Mouse (Mus musculus) heart, adult 10 weeks (tissue): Measurements from ENCODE around the gene Wbp2. TPM values are rescaled to one million over a fixed set of nuclear protein-coding genes. Genes with fewer than 3 reads are reported as not detected.

Source experiments
- polyA plus RNA-seq: library from polyadenylated mRNA; stranded (reverse); fragments of 350-450 nt; fragmentation: Illumina TruSeq; extraction: RNeasy Lipid Tissue Mini Kit (QIAGEN cat#74804); gene quantifications from one replicate; pipeline ENCODE4 v1.2.3, GENCODE M21; 2014; ENCODE audit warnings: low read depth, low replicate concordance

Wbp2 gene
- polyA plus RNA-seq, result 108 TPM

GRCm38 (mm10) chr11:116086258-116087193 is at the start of gene Wbp2:
TSS of gene Wbp2 (minus strand) at chr11:116086995.

GRCm38 (mm10) chr11:116130488-116131205 is 43.9 kb upstream of the Wbp2 start, which contains the start of gene Trim65:
TSS of gene Trim65 (minus strand) at chr11:116131128.

GRCm38 (mm10) chr11:116127156-116127980 is 40.6 kb upstream of the Wbp2 start, which contains the start of gene Trim47:
TSS of gene Trim47 (minus strand) at chr11:116127210.

GRCm38 (mm10) chr11:116077446-116078204 is 9.2 kb downstream of the Wbp2 start, which contains the start of gene Unc13d:
TSS of gene Unc13d (minus strand) at chr11:116077961.

GRCm38 (mm10) chr11:116030088-116030897 is 56.5 kb downstream of the Wbp2 start, which contains the start of gene Unk:
TSS of gene Unk (plus strand) at chr11:116030322.

Other genes starting within 250 kb of the Wbp2 start
- 0.42 TPM for gene Myo15b, start 228.6 kb downstream of the Wbp2 start, polyA plus RNA-seq
- 27.9 TPM for gene Smim5, start 187.0 kb downstream of the Wbp2 start, polyA plus RNA-seq
- gene Smim6, start 175.0 kb downstream of the Wbp2 start, polyA plus RNA-seq, result not detected
- 12.8 TPM for gene Sap30bp, start 153.7 kb downstream of the Wbp2 start, polyA plus RNA-seq
- 11.7 TPM for gene Recql5, start 153.5 kb downstream of the Wbp2 start, polyA plus RNA-seq
- 1.3 TPM for gene Itgb4, start 112.3 kb downstream of the Wbp2 start, polyA plus RNA-seq
- 13.4 TPM for gene Galk1, start 74.3 kb downstream of the Wbp2 start, polyA plus RNA-seq
- gene H3f3b, start 59.0 kb downstream of the Wbp2 start, polyA plus RNA-seq, result 127 TPM
- 11.0 TPM for gene Unk, start 56.7 kb downstream of the Wbp2 start, polyA plus RNA-seq
- 0.76 TPM for gene Unc13d, start 9.0 kb downstream of the Wbp2 start, polyA plus RNA-seq
- 27.8 TPM for gene Trim47, start 40.2 kb upstream of the Wbp2 start, polyA plus RNA-seq
- gene Trim65, start 44.1 kb upstream of the Wbp2 start, polyA plus RNA-seq, result 9.1 TPM
- gene Mrpl38, start 51.9 kb upstream of the Wbp2 start, polyA plus RNA-seq, result 69.6 TPM
- 11.4 TPM for gene Fbf1, start 81.2 kb upstream of the Wbp2 start, polyA plus RNA-seq
- 10.5 TPM for gene Ten1, start 111.9 kb upstream of the Wbp2 start, polyA plus RNA-seq
- gene Acox1, start 112.0 kb upstream of the Wbp2 start, polyA plus RNA-seq, result 239 TPM
- 0.24 TPM for gene Evpl, start 151.1 kb upstream of the Wbp2 start, polyA plus RNA-seq
- gene Srp68, start 187.2 kb upstream of the Wbp2 start, polyA plus RNA-seq, result 56.6 TPM
- not detected for gene Galr2, start 193.9 kb upstream of the Wbp2 start, polyA plus RNA-seq
- 34.8 TPM for gene Exoc7, start 220.2 kb upstream of the Wbp2 start, polyA plus RNA-seq
- gene Foxj1, start 248.4 kb upstream of the Wbp2 start, polyA plus RNA-seq, result not detected